Mouse (Mus musculus): ENCODE results near the gene Furin. TPM values are rescaled to one million over a fixed set of nuclear protein-coding genes. Genes with fewer than 3 reads are reported as not detected.

Gene Furin
- total and polyA plus RNA-seq, 2 experiments from 2014 or later: 18.9 to 67.6 TPM

- Histone ChIP-seq H3K9me3 (replicated peaks; ENCODE audit: control insufficient read depth, low read length) (no peaks in the 10 kb centered on the region), H3K27me3 (ENCODE audit: control insufficient read depth, insufficient read depth, low read length) (no peaks in the 10 kb centered on the region), H3K36me3 (replicated peaks; ENCODE audit: control insufficient read depth, insufficient read depth, low read length) (no peaks in the 10 kb centered on the region), H3K4me1 (ENCODE audit: control insufficient read depth, insufficient read depth) (peaks cover 34% of the 10 kb centered on the region), H3K9ac (replicated peaks; ENCODE audit: low read depth, low read length) (no peak overlapping the region), H3K4me3 (ENCODE audit: low read depth, low read length) (no peak overlapping the region), H3K27ac (ENCODE audit: low read depth) (no peak overlapping the region), H3K4me2 (ENCODE audit: low read depth, low read length) (no peak overlapping the region)
- ATAC-seq (ENCODE audit: insufficient read depth, low read depth) (no peak), DNase-seq (ENCODE audit: low spot score) (no peak)
- WGBS: 77% methylated on average over 10 of the region's 10 CpGs
- no peak for TF ChIP-seq EP300 (IDR thresholded peaks at IDR 0.05; ENCODE audit: low read depth)
- TF ChIP-seq CTCF (IDR thresholded peaks at IDR 0.05; ENCODE audit: low read depth): no peak
Observed at GRCm38 (mm10) chr7:80439789-80440488, 34.7 kb upstream of the Furin start.

- no peak overlapping the region for H3K9ac ChIP-seq (replicated peaks; ENCODE audit: low read depth, low read length)
Observed at GRCm38 (mm10) chr7:80439032-80439760, 34.0 kb upstream of the Furin start.

GRCm38 (mm10) chr7:80436571-80436970 is 31.3 kb upstream of the Furin start:
- H3K27ac ChIP-seq (ENCODE audit: low read depth): no peak overlapping the region
- peaks cover 16% of the 10 kb centered on the region for H3K4me1 ChIP-seq (ENCODE audit: control insufficient read depth, insufficient read depth)
- no peaks in the 10 kb centered on the region for H3K27me3 ChIP-seq (ENCODE audit: control insufficient read depth, insufficient read depth, low read length)
- H3K9ac ChIP-seq (replicated peaks; ENCODE audit: low read depth, low read length): no peak overlapping the region
- 80% methylated on average over 7 of the region's 7 CpGs for WGBS
- ATAC-seq (ENCODE audit: insufficient read depth, low read depth) (no peak), DNase-seq (ENCODE audit: low spot score) (no peak)
- H3K4me3 ChIP-seq (ENCODE audit: low read depth, low read length): no peak overlapping the region
- TF ChIP-seq CTCF (IDR thresholded peaks at IDR 0.05; ENCODE audit: low read depth) (no peak), EP300 (IDR thresholded peaks at IDR 0.05; ENCODE audit: low read depth) (no peak)
- H3K9me3 ChIP-seq (replicated peaks; ENCODE audit: control insufficient read depth, low read length): no peaks in the 10 kb centered on the region
- H3K4me2 ChIP-seq (ENCODE audit: low read depth, low read length): no peak overlapping the region
- no peaks in the 10 kb centered on the region for H3K36me3 ChIP-seq (replicated peaks; ENCODE audit: control insufficient read depth, insufficient read depth, low read length)

More at GRCm38 (mm10) chr7:80439032-80439760, 34.0 kb upstream of the Furin start:
- ATAC-seq (ENCODE audit: insufficient read depth, low read depth): no peak; the same call in 1 of the 2 replicates
- Histone ChIP-seq H3K27me3 (ENCODE audit: control insufficient read depth, insufficient read depth, low read length) (no peaks in the 10 kb centered on the region), H3K36me3 (replicated peaks; ENCODE audit: control insufficient read depth, insufficient read depth, low read length) (no peaks in the 10 kb centered on the region), H3K27ac (ENCODE audit: low read depth) (no peak overlapping the region), H3K4me1 (ENCODE audit: control insufficient read depth, insufficient read depth) (peaks cover 28% of the 10 kb centered on the region), H3K4me2 (ENCODE audit: low read depth, low read length) (peak overlapping the region; percentile 35), H3K4me3 (ENCODE audit: low read depth, low read length) (no peak overlapping the region), H3K9me3 (replicated peaks; ENCODE audit: control insufficient read depth, low read length) (no peaks in the 10 kb centered on the region)
- WGBS: 26% methylated on average over 14 of the region's 15 CpGs
- no peak for DNase-seq (ENCODE audit: low spot score)
- TF ChIP-seq CTCF (IDR thresholded peaks at IDR 0.05; ENCODE audit: low read depth) (no peak), EP300 (IDR thresholded peaks at IDR 0.05; ENCODE audit: low read depth) (no peak)

- ATAC-seq (ENCODE audit: insufficient read depth, low read depth) (peak; percentile 42; the same call in 1 of the 2 replicates), DNase-seq (ENCODE audit: low spot score) (peak; percentile 40)
- Histone ChIP-seq H3K27ac (ENCODE audit: low read depth) (no peak overlapping the region), H3K4me1 (ENCODE audit: control insufficient read depth, insufficient read depth) (peaks cover 16% of the 10 kb centered on the region), H3K27me3 (ENCODE audit: control insufficient read depth, insufficient read depth, low read length) (no peaks in the 10 kb centered on the region), H3K9me3 (replicated peaks; ENCODE audit: control insufficient read depth, low read length) (no peaks in the 10 kb centered on the region), H3K36me3 (replicated peaks; ENCODE audit: control insufficient read depth, insufficient read depth, low read length) (no peaks in the 10 kb centered on the region), H3K4me2 (ENCODE audit: low read depth, low read length) (no peak overlapping the region), H3K4me3 (ENCODE audit: low read depth, low read length) (no peak overlapping the region), H3K9ac (replicated peaks; ENCODE audit: low read depth, low read length) (no peak overlapping the region)
- WGBS: 43% methylated on average over 3 of the region's 3 CpGs
- no peak for TF ChIP-seq CTCF (IDR thresholded peaks at IDR 0.05; ENCODE audit: low read depth)
- TF ChIP-seq EP300 (IDR thresholded peaks at IDR 0.05; ENCODE audit: low read depth): no peak
Observed at GRCm38 (mm10) chr7:80435594-80435993, 30.4 kb upstream of the Furin start.

GRCm38 (mm10) chr7:80429661-80430060 is 24.4 kb upstream of the Furin start:
- Histone ChIP-seq H3K4me2 (ENCODE audit: low read depth, low read length) (no peak overlapping the region), H3K4me3 (ENCODE audit: low read depth, low read length) (no peak overlapping the region), H3K36me3 (replicated peaks; ENCODE audit: control insufficient read depth, insufficient read depth, low read length) (no peaks in the 10 kb centered on the region), H3K9ac (replicated peaks; ENCODE audit: low read depth, low read length) (no peak overlapping the region), H3K4me1 (ENCODE audit: control insufficient read depth, insufficient read depth) (no peaks in the 10 kb centered on the region), H3K9me3 (replicated peaks; ENCODE audit: control insufficient read depth, low read length) (no peaks in the 10 kb centered on the region), H3K27me3 (ENCODE audit: control insufficient read depth, insufficient read depth, low read length) (no peaks in the 10 kb centered on the region), H3K27ac (ENCODE audit: low read depth) (no peak overlapping the region)
- WGBS: 92% methylated on average over 12 of the region's 12 CpGs
- no peak for DNase-seq (ENCODE audit: low spot score)
- no peak for ATAC-seq (ENCODE audit: insufficient read depth, low read depth)
- TF ChIP-seq EP300 (IDR thresholded peaks at IDR 0.05; ENCODE audit: low read depth) (no peak), CTCF (IDR thresholded peaks at IDR 0.05; ENCODE audit: low read depth) (no peak)
